Mouse (Mus musculus): ENCODE measurements around the gene Scnm1. TPM values are rescaled to one million over a fixed set of nuclear protein-coding genes. Genes with fewer than 3 reads are reported as not detected.

Scnm1 gene
- polyA plus RNA-seq, 1 experiment from 2014 or later: 62.7 TPM

DNA sequence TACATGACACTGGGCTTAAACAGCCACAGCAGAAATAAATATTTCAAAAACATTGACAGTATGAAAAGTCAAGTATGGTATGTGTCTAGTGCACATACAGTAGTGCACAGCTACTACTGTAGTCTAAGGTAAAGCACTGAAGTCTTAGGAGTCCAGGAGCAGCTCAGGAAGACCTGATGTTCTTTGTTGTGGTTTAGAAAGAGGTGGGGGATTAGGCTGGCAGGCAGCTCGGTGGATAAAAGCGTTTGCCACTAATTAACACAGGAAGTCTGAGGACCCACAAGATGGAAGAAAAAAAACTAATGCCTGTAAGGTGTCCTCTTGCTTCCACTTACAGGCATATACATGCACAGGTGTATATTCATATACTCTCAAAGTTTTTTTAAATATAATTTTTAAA lies 33.0 kb downstream of the Scnm1 start:
- Histone ChIP-seq H3K4me3 (ENCODE audit: low read depth, low read length) (no peak overlapping the region), H3K27me3 (ENCODE audit: insufficient read depth, low read length) (no peaks in the 10 kb centered on the region), H3K4me1 (ENCODE audit: insufficient read depth) (no peaks in the 10 kb centered on the region), H3K36me3 (ENCODE audit: insufficient read depth) (peaks cover 18% of the 10 kb centered on the region), H3K4me2 (no peak overlapping the region), H3K9ac (no peak overlapping the region), H3K27ac (ENCODE audit: low read depth) (no peak overlapping the region), H3K9me3 (ENCODE audit: low read depth, low read length) (no peaks in the 10 kb centered on the region)
- TF ChIP-seq CTCF (IDR thresholded peaks at IDR 0.05; ENCODE audit: low read depth): no peak
- WGBS: 37% methylated on average over 2 of the region's 2 CpGs
- ATAC-seq (ENCODE audit: insufficient read depth) (no peak), DNase-seq (no peak)

GRCm38 (mm10) chr3:95088071-95088470 lies 45.7 kb downstream of the Scnm1 start:
- H3K9ac ChIP-seq: no peak overlapping the region
- no peak overlapping the region for H3K4me2 ChIP-seq
- H3K4me3 ChIP-seq (ENCODE audit: low read depth, low read length): no peak overlapping the region
- H3K27me3 ChIP-seq (ENCODE audit: insufficient read depth, low read length): no peaks in the 10 kb centered on the region
- TF ChIP-seq CTCF (IDR thresholded peaks at IDR 0.05; ENCODE audit: low read depth): no peak
- H3K4me1 ChIP-seq (ENCODE audit: insufficient read depth): no peaks in the 10 kb centered on the region
- DNase-seq (no peak), ATAC-seq (ENCODE audit: insufficient read depth) (no peak)
- H3K9me3 ChIP-seq (ENCODE audit: low read depth, low read length): no peaks in the 10 kb centered on the region
- H3K36me3 ChIP-seq (ENCODE audit: insufficient read depth): 0 out of 2 replicates have a peak, but pooled peaks cover 13% of the 10 kb centered on the region
- WGBS: 92% methylated on average over 1 of the region's 1 CpGs
- H3K27ac ChIP-seq (ENCODE audit: low read depth): no peak overlapping the region

Small RNA genes lying within 50 kb of the gene (microRNA-seq; reads per million reads assigned to microRNA genes)
- gene Mir8099-1 (ENCODE audit: borderline number of aligned reads): not detected

Other genes starting within 250 kb of the Scnm1 start
- gene Psmb4, start 247.1 kb downstream of the Scnm1 start, polyA plus RNA-seq (2014; fragmentation: Nextera tagmentation; extraction: Ambion mirVana): 343 and 370 TPM in 2 replicates
- 99.1 and 103 TPM in 2 replicates for gene Selenbp1, start 201.0 kb downstream of the Scnm1 start, polyA plus RNA-seq (2014; fragmentation: Nextera tagmentation; extraction: Ambion mirVana)
- 11.8 and 13.1 TPM in 2 replicates for gene Rfx5, start 179.9 kb downstream of the Scnm1 start, polyA plus RNA-seq (2014; fragmentation: Nextera tagmentation; extraction: Ambion mirVana)
- gene Pi4kb, start 159.3 kb downstream of the Scnm1 start, polyA plus RNA-seq (2014; fragmentation: Nextera tagmentation; extraction: Ambion mirVana): 24.7 and 25.9 TPM in 2 replicates
- gene Zfp687, start 118.6 kb downstream of the Scnm1 start, polyA plus RNA-seq (2014; fragmentation: Nextera tagmentation; extraction: Ambion mirVana): 28.1 and 31.7 TPM in 2 replicates
- gene Psmd4, start 91.4 kb downstream of the Scnm1 start, polyA plus RNA-seq (2014; fragmentation: Nextera tagmentation; extraction: Ambion mirVana): 236 and 250 TPM in 2 replicates
- 12.2 and 13.6 TPM in 2 replicates for gene Pip5k1a, start 27.1 kb downstream of the Scnm1 start, polyA plus RNA-seq (2014; fragmentation: Nextera tagmentation; extraction: Ambion mirVana)
- 167 and 170 TPM in 2 replicates for gene Vps72, start 23.0 kb downstream of the Scnm1 start, polyA plus RNA-seq (2014; fragmentation: Nextera tagmentation; extraction: Ambion mirVana)
- 1.2 and 1.9 TPM in 2 replicates for gene Tmod4, start 9.5 kb downstream of the Scnm1 start, polyA plus RNA-seq (2014; fragmentation: Nextera tagmentation; extraction: Ambion mirVana)
- gene Lysmd1, start 77 bp upstream of the Scnm1 start, polyA plus RNA-seq (2014; fragmentation: Nextera tagmentation; extraction: Ambion mirVana): 8.2 and 9.4 TPM in 2 replicates
- 3.2 and 4.2 TPM in 2 replicates for gene Tnfaip8l2, start 8.3 kb upstream of the Scnm1 start, polyA plus RNA-seq (2014; fragmentation: Nextera tagmentation; extraction: Ambion mirVana)
- 3.7 and 5.4 TPM in 2 replicates for gene Sema6c, start 26.4 kb upstream of the Scnm1 start, polyA plus RNA-seq (2014; fragmentation: Nextera tagmentation; extraction: Ambion mirVana)
- gene Gabpb2, start 83.9 kb upstream of the Scnm1 start, polyA plus RNA-seq (2014; fragmentation: Nextera tagmentation; extraction: Ambion mirVana): 13.4 and 14.4 TPM in 2 replicates
- gene Cdc42se1, start 94.7 kb upstream of the Scnm1 start, polyA plus RNA-seq (2014; fragmentation: Nextera tagmentation; extraction: Ambion mirVana): 127 and 131 TPM in 2 replicates
- gene Mllt11, start 98.2 kb upstream of the Scnm1 start, polyA plus RNA-seq (2014; fragmentation: Nextera tagmentation; extraction: Ambion mirVana): 15.1 and 16.1 TPM in 2 replicates
- gene Gm128, start 107.6 kb upstream of the Scnm1 start, polyA plus RNA-seq (2014; fragmentation: Nextera tagmentation; extraction: Ambion mirVana): 0.39 and 0.67 TPM in 2 replicates
- 5.0 and 6.1 TPM in 2 replicates for gene Bnipl, start 117.2 kb upstream of the Scnm1 start, polyA plus RNA-seq (2014; fragmentation: Nextera tagmentation; extraction: Ambion mirVana)
- 36.5 and 40.0 TPM in 2 replicates for gene Mindy1, start 147.3 kb upstream of the Scnm1 start, polyA plus RNA-seq (2014; fragmentation: Nextera tagmentation; extraction: Ambion mirVana)
- gene Prune1, start 148.1 kb upstream of the Scnm1 start, polyA plus RNA-seq (2014; fragmentation: Nextera tagmentation; extraction: Ambion mirVana): 20.0 and 23.5 TPM in 2 replicates
- gene Anxa9, start 173.2 kb upstream of the Scnm1 start, polyA plus RNA-seq (2014; fragmentation: Nextera tagmentation; extraction: Ambion mirVana): 1.8 and 2.0 TPM in 2 replicates
- gene Cers2, start 180.8 kb upstream of the Scnm1 start, polyA plus RNA-seq (2014; fragmentation: Nextera tagmentation; extraction: Ambion mirVana): 170 and 185 TPM in 2 replicates
- gene Setdb1, start 223.2 kb upstream of the Scnm1 start, polyA plus RNA-seq (2014; fragmentation: Nextera tagmentation; extraction: Ambion mirVana): 50.7 and 52.0 TPM in 2 replicates

Data from lung, embryonic 14.5 days (tissue).